In the genomic region with DNA sequence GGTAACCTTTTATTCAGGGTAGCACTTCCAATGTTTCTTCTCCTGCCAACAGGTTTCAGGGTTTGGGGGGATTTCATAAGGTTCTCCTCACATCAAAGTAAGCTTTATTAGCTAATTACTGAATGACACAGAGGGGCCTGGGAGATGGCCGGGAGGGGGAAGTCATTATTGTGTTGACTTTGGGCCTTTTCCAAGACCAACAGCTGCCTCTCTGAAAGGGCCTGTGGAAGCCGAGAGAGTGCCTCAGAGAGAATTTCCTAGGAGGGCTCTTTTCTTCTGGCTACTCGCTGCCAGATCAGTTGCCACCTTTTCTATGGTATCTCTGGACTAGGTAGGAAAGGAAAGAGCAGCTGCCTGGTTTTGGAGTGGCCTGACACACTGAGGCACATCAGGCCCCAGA, we compare ENCODE assay signal across 9 mouse cellular contexts. TPM values are rescaled to one million over a fixed set of nuclear protein-coding genes. Genes with fewer than 3 reads are reported as not detected.
DNase-seq lines count a peak whose midpoint lies in the region; ATAC-seq and TF ChIP-seq lines count a peak whose summit lies in the region.
"Had no signal": no experiment of that assay in that cellular context is flagged by ENCODE, and none has a peak within 500 bp of the region (broad histone marks: within the 10 kb centered on the region; RNA-seq: fewer than 3 reads in every experiment).

No protein-coding gene starts in this region.

- no peaks in the 10 kb centered on the region for H3K79me3 ChIP-seq in C2C12 (ENCODE audit: low read depth)

- H3K79me2 ChIP-seq in C2C12 (ENCODE audit: control insufficient read depth, insufficient read depth) = no peaks in the 10 kb centered on the region

- DNase-seq in forebrain, embryonic 10.5 days (ENCODE audit: extremely low spot score, low spot score) = no peak
- DNase-seq in forebrain, postnatal 0 days = no peak
- DNase-seq in adrenal gland, postnatal 14 days = no peak
- DNase-seq in right cerebral cortex, postnatal 4 days = no peak
- no peak for DNase-seq in thymus, postnatal 10 days (ENCODE audit: low spot score in 2 of 2)

- no peak overlapping the region for H3K4me2 ChIP-seq in forebrain, postnatal 0 days (ENCODE audit: low read depth)
- H3K4me2 ChIP-seq in heart, embryonic 14.5 days (ENCODE audit: low read length) = peak overlapping the region; percentile 36; the same call in 1 of the 2 replicates
- H3K4me2 ChIP-seq in lung, embryonic 15.5 days = peak overlapping the region; percentile 32

- 0 out of 2 replicates have a peak overlapping the region, but pooled peaks have one; percentile 38 for H3K4me3 ChIP-seq in forebrain, embryonic 10.5 days
- H3K4me3 ChIP-seq in forebrain, postnatal 0 days (ENCODE audit: low read depth, low read length) = no peak overlapping the region
- H3K4me3 ChIP-seq in C2C12 (ENCODE audit: insufficient read depth, poor library complexity, severe bottlenecking) = no peak overlapping the region
- H3K4me3 ChIP-seq in heart, embryonic 14.5 days (ENCODE audit: control insufficient read depth in 1 of 2, insufficient read depth in 1 of 2, low read depth in 1 of 2, low read length in 2 of 2) = no peak overlapping the region
- H3K4me3 ChIP-seq in lung, embryonic 15.5 days = no peak overlapping the region
- H3K4me3 ChIP-seq: liver, embryonic 15.5 days had no signal

- no peaks in the 10 kb centered on the region for H3K9me3 ChIP-seq in forebrain, embryonic 10.5 days
- H3K9me3 ChIP-seq in forebrain, postnatal 0 days (ENCODE audit: low read length) = no peaks in the 10 kb centered on the region
- no peaks in the 10 kb centered on the region for H3K9me3 ChIP-seq in heart, embryonic 14.5 days (ENCODE audit: control insufficient read depth, low read length)
- no peaks in the 10 kb centered on the region for H3K9me3 ChIP-seq in lung, embryonic 15.5 days
- H3K9me3 ChIP-seq: liver, embryonic 15.5 days had no signal

- H3K4me1 ChIP-seq in forebrain, embryonic 10.5 days = peaks cover 44% of the 10 kb centered on the region
- peaks cover 7% of the 10 kb centered on the region; the same call in 1 of the 2 replicates for H3K4me1 ChIP-seq in forebrain, postnatal 0 days (ENCODE audit: insufficient read depth)
- H3K4me1 ChIP-seq in heart, embryonic 14.5 days (ENCODE audit: control insufficient read depth in 2 of 2, insufficient read depth in 2 of 2, low read length in 2 of 2) = peaks cover 6 to 8% of the 10 kb centered on the region in 2 experiments
- H3K4me1 ChIP-seq in lung, embryonic 15.5 days = peaks cover 37% of the 10 kb centered on the region

- WGBS in forebrain, embryonic 10.5 days = 13% methylated on average over 3 of the region's 3 CpGs
- 13% methylated on average over 3 of the region's 3 CpGs for WGBS in forebrain, postnatal 0 days
- 24% methylated on average over 3 of the region's 3 CpGs for WGBS in heart, embryonic 14.5 days
- 1% methylated on average over 3 of the region's 3 CpGs for WGBS in lung, embryonic 15.5 days

- no peaks in the 10 kb centered on the region for H3K36me3 ChIP-seq in forebrain, embryonic 10.5 days (replicated peaks)
- no peaks in the 10 kb centered on the region for H3K36me3 ChIP-seq in forebrain, postnatal 0 days (ENCODE audit: insufficient read depth)
- H3K36me3 ChIP-seq in C2C12 (ENCODE audit: control insufficient read depth, insufficient read depth) = no peaks in the 10 kb centered on the region
- H3K36me3 ChIP-seq in heart, embryonic 14.5 days (ENCODE audit: control insufficient read depth, insufficient read depth, low read length) = no peaks in the 10 kb centered on the region
- no peaks in the 10 kb centered on the region for H3K36me3 ChIP-seq in lung, embryonic 15.5 days
- H3K36me3 ChIP-seq: liver, embryonic 15.5 days had no signal

- H3K27ac ChIP-seq in forebrain, embryonic 10.5 days = 0 out of 2 replicates have a peak overlapping the region, but pooled peaks have one; percentile 56
- H3K27ac ChIP-seq in forebrain, postnatal 0 days (ENCODE audit: low read depth, low read length) = no peak overlapping the region
- H3K27ac ChIP-seq in heart, embryonic 14.5 days (replicated peaks in 1 of 2; ENCODE audit: control insufficient read depth in 1 of 2, insufficient read depth in 1 of 2, low read depth in 2 of 2, low read length in 2 of 2) = no peak overlapping the region
- peak overlapping the region; percentile 82 for H3K27ac ChIP-seq in lung, embryonic 15.5 days
- H3K27ac ChIP-seq: liver, embryonic 15.5 days had no signal

- TF ChIP-seq CTCF in forebrain, postnatal 0 days (IDR thresholded peaks at IDR 0.05; ENCODE audit: low read depth) = no peak
- no peak for TF ChIP-seq CTCF in C2C12 (IDR thresholded peaks at IDR 0.05; ENCODE audit: control insufficient read depth, insufficient read depth, insufficient read length)

- H3K9ac ChIP-seq in forebrain, postnatal 0 days = no peak overlapping the region
- H3K9ac ChIP-seq in heart, embryonic 14.5 days (ENCODE audit: low read length) = no peak overlapping the region
- peak overlapping the region; percentile 1; the same call in 1 of the 2 replicates for H3K9ac ChIP-seq in lung, embryonic 15.5 days
- H3K9ac ChIP-seq: liver, embryonic 15.5 days had no signal

- no peak for ATAC-seq in forebrain, postnatal 0 days
- ATAC-seq in heart, embryonic 14.5 days (ENCODE audit: insufficient number of reproducible peaks, insufficient read depth, low FRiP score, low read depth) = no peak
- peak; percentile 31; the same call in 1 of the 2 replicates for ATAC-seq in lung, embryonic 15.5 days (ENCODE audit: borderline replicate concordance, extremely low read depth, low FRiP score, low TSS enrichment)

- H3ac ChIP-seq in C2C12 (ENCODE audit: control insufficient read depth, insufficient read length, low read depth) = no peak overlapping the region

- peaks cover 15% of the 10 kb centered on the region; the same call in 1 of the 2 replicates for H3K27me3 ChIP-seq in forebrain, embryonic 10.5 days (ENCODE audit: poor library complexity, severe bottlenecking)
- no peaks in the 10 kb centered on the region for H3K27me3 ChIP-seq in forebrain, postnatal 0 days (ENCODE audit: insufficient read depth, low read length)
- H3K27me3 ChIP-seq in C2C12 (ENCODE audit: control insufficient read depth, insufficient read depth, insufficient read length) = no peaks in the 10 kb centered on the region
- peaks cover 4% of the 10 kb centered on the region; the same call in 1 of the 2 replicates for H3K27me3 ChIP-seq in heart, embryonic 14.5 days (ENCODE audit: control insufficient read depth, insufficient read depth, low read length)
- H3K27me3 ChIP-seq in lung, embryonic 15.5 days = no peaks in the 10 kb centered on the region

TF ChIP-seq in C2C12, 6 proteins besides CTCF, POLR2A, EP300 and RAD21:
- TF ChIP-seq MYOD1 (IDR thresholded peaks at IDR 0.05; ENCODE audit: control insufficient read depth, insufficient read length, low read depth) (peak; percentile 23), USF1 (IDR thresholded peaks at IDR 0.05; ENCODE audit: low read depth) (no peak)
TF ChIP-seq in C2C12: peak in this region for 1.

RNA-seq across cellular contexts. Expression of gene Nectin1, which starts 6.5 kb away (rescaled TPM):
- polyA plus RNA-seq in forebrain, embryonic 10.5 days (2016; fragmentation: Nextera tagmentation; extraction: Ambion mirVana) = 7.4 and 7.6 TPM in 2 replicates
- total RNA-seq in forebrain, postnatal 0 days (2014; rRNA removed) = 29.5 and 43.7 TPM in 2 replicates
- 7.2 and 11.8 TPM in 2 replicates for polyA plus RNA-seq in forebrain, postnatal 0 days (2015; fragmentation: Nextera tagmentation; extraction: Ambion mirVana)
- 3.0 TPM for polyA plus RNA-seq in C2C12 (2012; fragmentation: generic; extraction: Trizol)
- 1.5 and 1.9 TPM in 2 replicates for polyA plus RNA-seq in heart, embryonic 14.5 days (2014; fragmentation: Nextera tagmentation; extraction: Ambion mirVana)
- 5.2 and 5.5 TPM in 2 replicates for polyA plus RNA-seq in lung, embryonic 15.5 days (2015; fragmentation: Nextera tagmentation; extraction: Ambion mirVana)
- total RNA-seq in adrenal gland, postnatal 14 days (2021) = 15.7 and 21.5 TPM in 2 replicates

Comparison
In these comparisons a context has a peak if more than half of its experiments do, and no peak if none do; other contexts are left out.
1. H3K27ac ChIP-seq: peak in forebrain, embryonic 10.5 days (single experiment) and lung, embryonic 15.5 days (single experiment); none in forebrain, postnatal 0 days (single experiment) and heart, embryonic 14.5 days (0 of 2).